Mouse (Mus musculus): ENCODE measurements around the gene Kank1. TPM values are rescaled to one million over a fixed set of nuclear protein-coding genes. Genes with fewer than 3 reads are reported as not detected.
"Not testable (repeated sequence)": the region's sequence is repeated elsewhere in the genome, so short reads cannot be mapped to it uniquely, and the experiment has no call there.

Gene Kank1
- polyA plus RNA-seq, 1 experiment from 2014 or later, result 6.6 TPM

GRCm38 (mm10) chr19:25439807-25440206 lies 203.0 kb downstream of the Kank1 start:
- no peak overlapping the region for H3K4me2 ChIP-seq
- no peak overlapping the region for H3K27ac ChIP-seq (replicated peaks)
- H3K4me3 ChIP-seq (replicated peaks), result no peak overlapping the region
- ATAC-seq (ENCODE audit: insufficient read depth), result no peak
- no peak overlapping the region for H3K9ac ChIP-seq
- H3K9me3 ChIP-seq (replicated peaks), result no peaks in the 10 kb centered on the region
- no peaks in the 10 kb centered on the region for H3K36me3 ChIP-seq (replicated peaks)
- WGBS (ENCODE audit: insufficient replicate concordance), result 72% methylated on average over 6 of the region's 6 CpGs
- H3K4me1 ChIP-seq (replicated peaks), result 0 out of 2 replicates have a peak, but pooled peaks cover 3% of the 10 kb centered on the region
- no peaks in the 10 kb centered on the region for H3K27me3 ChIP-seq

GRCm38 (mm10) chr19:25440736-25441135 lies 204.0 kb downstream of the Kank1 start:
- Histone ChIP-seq H3K36me3 (replicated peaks) (no peaks in the 10 kb centered on the region), H3K9ac (no peak overlapping the region), H3K9me3 (replicated peaks) (no peaks in the 10 kb centered on the region), H3K4me1 (replicated peaks) (no peaks in the 10 kb centered on the region), H3K27ac (replicated peaks) (no peak overlapping the region), H3K27me3 (no peaks in the 10 kb centered on the region), H3K4me3 (replicated peaks) (no peak overlapping the region), H3K4me2 (no peak overlapping the region)
- 47% methylated on average over 4 of the region's 4 CpGs for WGBS (ENCODE audit: insufficient replicate concordance)
- no peak for ATAC-seq (ENCODE audit: insufficient read depth)

GRCm38 (mm10) chr19:25445054-25445453 lies 208.3 kb downstream of the Kank1 start:
- H3K4me1 ChIP-seq (replicated peaks), result no peaks in the 10 kb centered on the region
- no peak overlapping the region for H3K4me3 ChIP-seq (replicated peaks)
- no peak overlapping the region for H3K27ac ChIP-seq (replicated peaks)
- no peak for ATAC-seq (ENCODE audit: insufficient read depth)
- WGBS (ENCODE audit: insufficient replicate concordance), result 18% methylated on average over 7 of the region's 7 CpGs
- H3K9ac ChIP-seq, result no peak overlapping the region
- no peaks in the 10 kb centered on the region for H3K36me3 ChIP-seq (replicated peaks)
- H3K4me2 ChIP-seq, result no peak overlapping the region
- no peaks in the 10 kb centered on the region for H3K27me3 ChIP-seq
- H3K9me3 ChIP-seq (replicated peaks), result no peaks in the 10 kb centered on the region

DNA sequence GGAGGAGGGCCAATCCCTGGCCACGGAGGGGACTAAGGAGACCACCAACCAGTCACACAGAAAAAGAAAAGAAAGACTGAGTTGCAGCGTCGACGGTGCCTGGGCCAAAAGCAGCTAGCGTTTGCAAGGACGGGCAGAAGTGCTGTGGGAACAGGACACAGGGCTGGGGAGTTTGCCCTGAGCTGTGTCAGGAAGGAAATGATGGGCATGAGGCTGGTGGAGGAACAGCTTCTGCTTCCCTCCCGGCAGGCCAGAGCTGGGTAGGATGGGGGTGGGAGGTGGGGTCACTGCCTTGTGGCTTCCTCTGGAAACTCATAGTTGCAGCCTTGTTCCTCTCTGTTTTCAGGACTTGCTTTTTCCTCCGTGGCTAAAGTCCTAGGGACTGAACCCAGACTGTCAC lies 209.1 kb downstream of the Kank1 start:
- H3K36me3 ChIP-seq (replicated peaks), result no peaks in the 10 kb centered on the region
- H3K9me3 ChIP-seq (replicated peaks), result no peaks in the 10 kb centered on the region
- no peak overlapping the region for H3K27ac ChIP-seq (replicated peaks)
- H3K27me3 ChIP-seq, result no peaks in the 10 kb centered on the region
- 13% methylated on average over 8 of the region's 8 CpGs for WGBS (ENCODE audit: insufficient replicate concordance)
- no peak for ATAC-seq (ENCODE audit: insufficient read depth)
- H3K4me3 ChIP-seq (replicated peaks), result no peak overlapping the region
- no peak overlapping the region for H3K9ac ChIP-seq
- no peaks in the 10 kb centered on the region for H3K4me1 ChIP-seq (replicated peaks)
- no peak overlapping the region for H3K4me2 ChIP-seq

GRCm38 (mm10) chr19:25446683-25447082 lies 209.9 kb downstream of the Kank1 start:
- 54% methylated on average over 2 of the region's 2 CpGs for WGBS (ENCODE audit: insufficient replicate concordance)
- no peaks in the 10 kb centered on the region for H3K9me3 ChIP-seq (replicated peaks)

GRCm38 (mm10) chr19:25447373-25447772 lies 210.6 kb downstream of the Kank1 start:
- Histone ChIP-seq H3K4me1 (replicated peaks) (no peaks in the 10 kb centered on the region), H3K36me3 (replicated peaks) (no peaks in the 10 kb centered on the region), H3K27me3 (no peaks in the 10 kb centered on the region), H3K4me2 (no peak overlapping the region), H3K4me3 (replicated peaks) (no peak overlapping the region), H3K9me3 (replicated peaks) (no peaks in the 10 kb centered on the region), H3K27ac (replicated peaks) (no peak overlapping the region), H3K9ac (no peak overlapping the region)
- 43% methylated on average over 5 of the region's 5 CpGs for WGBS (ENCODE audit: insufficient replicate concordance)
- no peak for ATAC-seq (ENCODE audit: insufficient read depth)

More at GRCm38 (mm10) chr19:25446683-25447082, 209.9 kb downstream of the Kank1 start:
- Histone ChIP-seq H3K27ac (replicated peaks) (no peak overlapping the region), H3K4me1 (replicated peaks) (no peaks in the 10 kb centered on the region), H3K27me3 (no peaks in the 10 kb centered on the region), H3K4me3 (replicated peaks) (no peak overlapping the region), H3K4me2 (no peak overlapping the region), H3K36me3 (replicated peaks) (no peaks in the 10 kb centered on the region), H3K9ac (no peak overlapping the region)
- ATAC-seq (ENCODE audit: insufficient read depth), result no peak

DNA sequence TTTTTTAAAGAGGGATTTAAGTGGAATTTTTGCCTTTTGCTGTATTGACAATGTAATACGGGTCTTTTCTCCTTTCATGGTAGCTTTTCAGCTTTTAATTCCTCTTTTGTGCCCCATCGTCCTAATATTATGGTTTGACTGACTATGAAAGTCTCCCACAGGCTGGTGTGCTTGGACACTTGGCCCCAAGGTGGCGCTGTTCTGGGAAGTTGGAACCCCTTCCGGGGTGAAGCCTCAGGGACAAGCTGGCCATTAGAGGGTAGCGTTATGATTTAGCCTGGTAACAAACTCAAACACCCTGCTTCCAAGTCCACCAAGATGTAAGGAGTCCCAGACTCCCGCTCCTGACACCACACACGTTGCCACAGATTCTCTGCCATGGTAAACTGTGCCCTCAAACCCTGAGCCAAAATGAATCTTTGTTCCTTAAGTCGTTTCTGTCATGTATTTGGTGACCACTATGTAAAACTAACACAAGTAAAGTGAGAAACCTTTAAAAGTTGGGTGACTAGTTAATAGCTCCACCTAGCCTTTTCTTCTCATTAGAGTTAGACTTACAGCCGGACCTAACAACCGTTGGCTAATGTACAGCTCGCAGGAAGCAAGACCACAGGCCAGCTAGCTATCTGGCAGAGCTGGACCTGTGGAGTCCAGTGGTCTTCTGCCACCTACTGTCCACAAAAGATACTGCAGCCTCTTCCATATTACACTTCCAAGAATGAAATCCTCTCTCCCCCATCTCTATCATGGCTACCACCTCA lies 214.3 kb downstream of the Kank1 start:
- H3K27me3 ChIP-seq, result no peaks in the 10 kb centered on the region
- no peak overlapping the region for H3K4me3 ChIP-seq (replicated peaks)
- ATAC-seq (ENCODE audit: insufficient read depth), result no peak
- H3K4me1 ChIP-seq (replicated peaks), result no peaks in the 10 kb centered on the region
- H3K9me3 ChIP-seq (replicated peaks), result no peaks in the 10 kb centered on the region
- H3K9ac ChIP-seq, result no peak overlapping the region
- WGBS (ENCODE audit: insufficient replicate concordance), result 36% methylated on average over 11 of the region's 11 CpGs
- no peaks in the 10 kb centered on the region for H3K36me3 ChIP-seq (replicated peaks)
- H3K27ac ChIP-seq (replicated peaks), result no peak overlapping the region
- H3K4me2 ChIP-seq, result no peak overlapping the region

GRCm38 (mm10) chr19:25453146-25453545 lies 216.4 kb downstream of the Kank1 start:
- H3K27me3 ChIP-seq, result no peaks in the 10 kb centered on the region
- no peak overlapping the region for H3K4me3 ChIP-seq (replicated peaks)
- H3K4me1 ChIP-seq (replicated peaks), result no peaks in the 10 kb centered on the region
- H3K27ac ChIP-seq (replicated peaks), result no peak overlapping the region
- H3K9ac ChIP-seq, result no peak overlapping the region
- H3K36me3 ChIP-seq (replicated peaks), result no peaks in the 10 kb centered on the region
- no peak for ATAC-seq (ENCODE audit: insufficient read depth)
- no peaks in the 10 kb centered on the region for H3K9me3 ChIP-seq (replicated peaks)
- no peak overlapping the region for H3K4me2 ChIP-seq
- WGBS (ENCODE audit: insufficient replicate concordance), result 66% methylated on average over 5 of the region's 5 CpGs

GRCm38 (mm10) chr19:25460760-25461159 lies 224.0 kb downstream of the Kank1 start:
- Histone ChIP-seq H3K9ac (no peak overlapping the region), H3K27me3 (no peaks in the 10 kb centered on the region), H3K4me3 (replicated peaks) (no peak overlapping the region), H3K36me3 (replicated peaks) (no peaks in the 10 kb centered on the region), H3K4me2 (no peak overlapping the region), H3K27ac (replicated peaks) (no peak overlapping the region), H3K9me3 (replicated peaks) (no peaks in the 10 kb centered on the region), H3K4me1 (replicated peaks) (no peaks in the 10 kb centered on the region)
- WGBS (ENCODE audit: insufficient replicate concordance), result 66% methylated on average over 8 of the region's 8 CpGs
- no peak for ATAC-seq (ENCODE audit: insufficient read depth)

GRCm38 (mm10) chr19:25461553-25462320 lies 225.0 kb downstream of the Kank1 start:
- Histone ChIP-seq H3K27ac (replicated peaks) (no peak overlapping the region), H3K36me3 (replicated peaks) (no peaks in the 10 kb centered on the region), H3K4me2 (no peak overlapping the region), H3K4me3 (replicated peaks) (no peak overlapping the region), H3K9me3 (replicated peaks) (no peaks in the 10 kb centered on the region), H3K9ac (no peak overlapping the region), H3K27me3 (no peaks in the 10 kb centered on the region), H3K4me1 (replicated peaks) (no peaks in the 10 kb centered on the region)
- WGBS (ENCODE audit: insufficient replicate concordance), result 75% methylated on average over 20 of the region's 20 CpGs
- no peak for ATAC-seq (ENCODE audit: insufficient read depth)

GRCm38 (mm10) chr19:25475806-25476205 lies 239.0 kb downstream of the Kank1 start:
- not testable (repeated sequence) for H3K36me3 ChIP-seq (replicated peaks); H3K27ac ChIP-seq (replicated peaks); H3K27me3 ChIP-seq; H3K9ac ChIP-seq; H3K4me3 ChIP-seq (replicated peaks); H3K9me3 ChIP-seq (replicated peaks); H3K4me1 ChIP-seq (replicated peaks); H3K4me2 ChIP-seq; ATAC-seq (ENCODE audit: insufficient read depth)
- WGBS (ENCODE audit: insufficient replicate concordance), result 54% methylated on average over 4 of the region's 4 CpGs
